Mouse (Mus musculus): ENCODE data around the gene Polr2g.

Gene Polr2g

GRCm38 (mm10) chr19:8798264-8798946 is at the start of gene Polr2g:
Polr2g (minus strand) TSS chr19:8798577.
- TF ChIP-seq GATA4 (IDR thresholded peaks at IDR 0.05; ENCODE audit: insufficient replicate concordance, low read length) = peak; percentile 26; the same call in 1 of the 2 replicates

GRCm38 (mm10) chr19:8844371-8845129 is 46.2 kb upstream of the Polr2g start:
- no peak for TF ChIP-seq GATA4 (IDR thresholded peaks at IDR 0.05; ENCODE audit: insufficient replicate concordance, low read length)

- no peak for TF ChIP-seq GATA4 (IDR thresholded peaks at IDR 0.05; ENCODE audit: insufficient replicate concordance, low read length)
Observed at GRCm38 (mm10) chr19:8842961-8843360, 44.6 kb upstream of the Polr2g start.

- no peak for TF ChIP-seq GATA4 (IDR thresholded peaks at IDR 0.05; ENCODE audit: insufficient replicate concordance, low read length)
Observed at GRCm38 (mm10) chr19:8841012-8841411, 42.6 kb upstream of the Polr2g start.

GRCm38 (mm10) chr19:8839908-8840791 is 41.8 kb upstream of the Polr2g start:
- no peak for TF ChIP-seq GATA4 (IDR thresholded peaks at IDR 0.05; ENCODE audit: insufficient replicate concordance, low read length)

- TF ChIP-seq GATA4 (IDR thresholded peaks at IDR 0.05; ENCODE audit: insufficient replicate concordance, low read length) = no peak
Observed at GRCm38 (mm10) chr19:8839103-8839907, 40.9 kb upstream of the Polr2g start, which contains the start of gene Gng3. Gng3 (minus strand) TSS chr19:8839194.

- TF ChIP-seq GATA4 (IDR thresholded peaks at IDR 0.05; ENCODE audit: insufficient replicate concordance, low read length) = no peak
Observed at GRCm38 (mm10) chr19:8838041-8838730, 39.8 kb upstream of the Polr2g start.

GRCm38 (mm10) chr19:8837251-8837791 is 38.9 kb upstream of the Polr2g start, which contains the start of gene Bscl2:
Bscl2 (plus strand) TSS chr19:8837467.
- no peak for TF ChIP-seq GATA4 (IDR thresholded peaks at IDR 0.05; ENCODE audit: insufficient replicate concordance, low read length)

GRCm38 (mm10) chr19:8832971-8833370 is 34.6 kb upstream of the Polr2g start:
- TF ChIP-seq GATA4 (IDR thresholded peaks at IDR 0.05; ENCODE audit: insufficient replicate concordance, low read length) = no peak

- no peak for TF ChIP-seq GATA4 (IDR thresholded peaks at IDR 0.05; ENCODE audit: insufficient replicate concordance, low read length)
Observed at GRCm38 (mm10) chr19:8831262-8831661, 32.9 kb upstream of the Polr2g start.

- TF ChIP-seq GATA4 (IDR thresholded peaks at IDR 0.05; ENCODE audit: insufficient replicate concordance, low read length) = no peak
Observed at GRCm38 (mm10) chr19:8830664-8831063, 32.3 kb upstream of the Polr2g start.

GRCm38 (mm10) chr19:8829660-8830059 is 31.3 kb upstream of the Polr2g start, which contains the start of gene AC129217.1:
AC129217.1 (plus strand) TSS chr19:8829773.
- no peak for TF ChIP-seq GATA4 (IDR thresholded peaks at IDR 0.05; ENCODE audit: insufficient replicate concordance, low read length)

- TF ChIP-seq GATA4 (IDR thresholded peaks at IDR 0.05; ENCODE audit: insufficient replicate concordance, low read length) = no peak
Observed at GRCm38 (mm10) chr19:8822696-8823095, 24.3 kb upstream of the Polr2g start.
